ENCODE assay signal across 15 mouse cellular contexts in genomic region chr2:6306861-6307260, GRCm38 (mm10).
"Had no signal": no experiment of that assay in that cellular context is flagged by ENCODE, and none has a peak within 500 bp of the region (broad histone marks: within the 10 kb centered on the region; RNA-seq: fewer than 3 reads in every experiment).

No protein-coding gene starts in this region.

- DNase-seq: retina, postnatal 1 day; right cerebral cortex, postnatal 14 days; right cerebral cortex, postnatal 25 days; spleen, adult 18-20 months; thymus, adult 18-20 months; thymus, adult 2 months; thymus, postnatal 14 days; thymus, postnatal 25 days; thymus, postnatal 36 days; thymus, postnatal 4 days had no signal

- H3K4me3 ChIP-seq: neural tube, embryonic 12.5 days; neural tube, embryonic 13.5 days; neural tube, embryonic 15.5 days; stomach, embryonic 15.5 days had no signal

- H3K36me3 ChIP-seq: neural tube, embryonic 12.5 days; neural tube, embryonic 13.5 days; neural tube, embryonic 15.5 days; stomach, embryonic 15.5 days had no signal

- H3K27me3 ChIP-seq: neural tube, embryonic 12.5 days; neural tube, embryonic 13.5 days; neural tube, embryonic 15.5 days; stomach, embryonic 15.5 days had no signal

- H3K4me2 ChIP-seq: neural tube, embryonic 12.5 days; neural tube, embryonic 13.5 days; neural tube, embryonic 15.5 days; stomach, embryonic 15.5 days had no signal

- H3K9me3 ChIP-seq: neural tube, embryonic 12.5 days; neural tube, embryonic 13.5 days; neural tube, embryonic 15.5 days; stomach, embryonic 15.5 days had no signal

- H3K27ac ChIP-seq: neural tube, embryonic 12.5 days; neural tube, embryonic 13.5 days; neural tube, embryonic 15.5 days; stomach, embryonic 15.5 days; stomach, postnatal 0 days had no signal

- H3K4me1 ChIP-seq: neural tube, embryonic 12.5 days; neural tube, embryonic 13.5 days; neural tube, embryonic 15.5 days; stomach, embryonic 15.5 days had no signal

- H3K9ac ChIP-seq: neural tube, embryonic 12.5 days; neural tube, embryonic 13.5 days; neural tube, embryonic 15.5 days; stomach, embryonic 15.5 days had no signal
